Mouse (Mus musculus) thymus, adult 2 months (tissue): Measurements from ENCODE around the gene Bbs4.

Source experiments
- CTCF ChIP-seq: fragments of 200-500 bp; IDR thresholded peaks from 2 replicates; pipeline ENCODE4 v1.5.1; 2012; ENCODE audit warnings: mild to moderate bottlenecking, control low read depth, low read length, moderate library complexity, borderline replicate concordance; ENCODE audit not compliant: control insufficient read depth, poor library complexity, insufficient read depth; ENCODE audit errors: extremely low read depth
- POLR2A ChIP-seq: fragments of 200-500 bp; IDR thresholded peaks from 2 replicates; pipeline ENCODE4 v1.6.1; 2012; ENCODE audit warnings: mild to moderate bottlenecking, low read length, control low read depth, moderate library complexity; ENCODE audit not compliant: control insufficient read depth, poor library complexity, insufficient read depth; ENCODE audit errors: extremely low read depth

GRCm38 (mm10) chr9:59278199-59278598 is 75.1 kb downstream of the Bbs4 start:
- no peak for TF ChIP-seq CTCF
- no peak for TF ChIP-seq POLR2A
